Mouse (Mus musculus) urinary bladder, postnatal 14 days (tissue): ENCODE data around the gene Aldh1b1.

Source experiments
- DNase-seq: peaks from one replicate; pipeline ENCODE4 v3.0.0; 2021; ENCODE audit warnings: low spot score

The Aldh1b1 gene

DNA sequence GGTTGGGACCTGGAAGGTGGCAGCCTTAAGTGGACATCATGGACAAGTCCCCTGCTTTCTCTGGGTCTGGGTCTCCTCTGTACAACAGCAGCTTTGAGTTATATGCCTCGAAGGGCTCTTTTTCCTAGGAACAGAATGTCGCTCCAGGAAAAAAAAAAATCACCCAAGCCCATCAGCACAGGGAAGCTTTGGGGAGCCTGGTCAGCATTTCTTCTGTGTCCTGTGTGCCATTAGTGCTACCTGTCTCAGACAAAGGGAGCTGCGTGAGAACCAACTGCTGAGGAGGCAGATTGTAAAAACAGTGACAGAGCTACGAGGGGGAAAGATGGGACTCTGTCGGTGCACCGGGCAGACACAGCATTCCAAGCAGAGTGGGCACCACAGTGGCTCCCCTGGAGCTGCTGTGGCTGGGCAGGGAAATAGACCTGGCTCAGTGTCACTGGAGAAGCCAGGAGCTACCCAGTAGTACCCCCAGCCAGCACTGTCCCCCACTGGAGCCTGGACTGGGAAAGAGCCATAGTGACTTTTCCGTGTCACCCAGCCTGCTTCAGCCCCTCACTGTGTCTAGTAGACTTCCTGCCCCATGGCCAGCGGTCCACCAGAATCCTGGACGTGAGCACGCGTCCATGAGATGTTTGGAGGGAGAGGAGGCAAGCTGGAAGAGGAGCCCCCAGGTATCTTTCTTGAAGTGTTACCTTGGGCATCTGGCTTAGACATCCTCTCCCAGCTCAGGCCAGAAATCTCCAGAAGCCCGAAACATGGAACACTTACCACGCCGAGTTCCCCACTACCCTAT is 26.1 kb downstream of the Aldh1b1 start:
- DNase-seq = no peak

DNA sequence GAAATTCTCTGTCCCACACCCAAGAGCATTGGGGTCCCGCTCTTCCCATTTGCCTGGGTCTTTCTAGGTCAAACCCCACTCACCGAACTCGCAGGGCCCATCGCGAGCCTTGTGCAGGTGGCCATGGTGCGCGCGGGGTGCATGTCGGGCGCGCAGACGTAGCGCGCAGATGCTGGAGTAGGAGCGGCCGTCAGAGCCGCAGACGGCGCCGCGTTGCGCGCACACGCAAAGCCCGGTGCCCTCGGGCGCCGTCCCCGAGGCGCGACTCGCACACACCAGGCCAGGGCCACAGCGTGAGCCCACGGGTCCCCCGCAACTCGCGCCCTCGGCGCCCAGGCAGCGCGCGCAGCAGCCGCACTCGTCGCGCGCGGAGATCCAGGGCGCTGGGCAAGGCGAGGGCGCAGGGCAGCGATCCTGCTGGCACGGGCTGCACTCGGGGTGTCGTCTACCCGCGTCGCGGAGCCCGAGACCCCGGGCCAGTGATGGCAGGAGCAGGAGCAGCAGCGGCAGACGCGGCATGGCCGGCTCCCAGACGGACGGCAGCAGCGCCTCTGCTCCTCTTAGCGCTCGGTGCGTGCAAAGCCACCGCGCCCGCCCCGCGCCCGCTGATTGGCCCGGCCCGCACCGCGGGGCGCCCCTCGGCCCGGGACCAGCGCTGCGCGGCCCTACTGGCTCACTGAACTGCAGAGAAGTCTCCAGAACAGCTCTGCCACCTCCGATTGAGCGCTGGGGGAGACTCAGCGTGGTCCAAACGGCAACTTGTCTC is 27.6 kb downstream of the Aldh1b1 start, which contains the start of gene Igfbpl1:
Igfbpl1 (minus strand) TSS at position 649 of the 766 bp plus-strand sequence.
- DNase-seq = no peak

GRCm38 (mm10) chr4:45829907-45830759 is 31.3 kb downstream of the Aldh1b1 start:
- no peak for DNase-seq

GRCm38 (mm10) chr4:45831996-45832395 is 33.2 kb downstream of the Aldh1b1 start:
- no peak for DNase-seq

DNA sequence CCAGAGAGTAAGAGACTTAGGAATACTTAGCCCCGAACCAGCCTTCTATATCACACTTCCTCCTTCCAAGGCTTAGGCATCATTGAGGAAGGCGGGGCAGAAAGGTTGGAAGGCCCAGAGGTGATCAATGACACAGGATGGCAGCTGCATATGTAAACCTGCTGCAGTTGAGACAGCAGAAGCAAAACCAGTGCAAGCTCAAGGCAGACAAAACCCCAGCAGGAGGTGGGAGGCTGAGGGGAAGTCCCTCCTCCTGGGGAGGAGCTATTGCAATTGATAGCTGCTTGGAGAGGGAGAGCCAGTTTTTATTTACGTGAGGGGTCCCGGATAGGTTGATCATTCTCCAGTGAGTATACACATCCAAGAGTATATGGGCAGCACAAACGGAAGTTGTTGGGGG is 34.6 kb downstream of the Aldh1b1 start:
- no peak for DNase-seq

GRCm38 (mm10) chr4:45844355-45844754 is 45.5 kb downstream of the Aldh1b1 start:
- DNase-seq = peak; percentile 24

- no peak for DNase-seq
These were observed 47.4 kb downstream of the Aldh1b1 start for GRCm38 (mm10) chr4:45846263-45846662.

DNA sequence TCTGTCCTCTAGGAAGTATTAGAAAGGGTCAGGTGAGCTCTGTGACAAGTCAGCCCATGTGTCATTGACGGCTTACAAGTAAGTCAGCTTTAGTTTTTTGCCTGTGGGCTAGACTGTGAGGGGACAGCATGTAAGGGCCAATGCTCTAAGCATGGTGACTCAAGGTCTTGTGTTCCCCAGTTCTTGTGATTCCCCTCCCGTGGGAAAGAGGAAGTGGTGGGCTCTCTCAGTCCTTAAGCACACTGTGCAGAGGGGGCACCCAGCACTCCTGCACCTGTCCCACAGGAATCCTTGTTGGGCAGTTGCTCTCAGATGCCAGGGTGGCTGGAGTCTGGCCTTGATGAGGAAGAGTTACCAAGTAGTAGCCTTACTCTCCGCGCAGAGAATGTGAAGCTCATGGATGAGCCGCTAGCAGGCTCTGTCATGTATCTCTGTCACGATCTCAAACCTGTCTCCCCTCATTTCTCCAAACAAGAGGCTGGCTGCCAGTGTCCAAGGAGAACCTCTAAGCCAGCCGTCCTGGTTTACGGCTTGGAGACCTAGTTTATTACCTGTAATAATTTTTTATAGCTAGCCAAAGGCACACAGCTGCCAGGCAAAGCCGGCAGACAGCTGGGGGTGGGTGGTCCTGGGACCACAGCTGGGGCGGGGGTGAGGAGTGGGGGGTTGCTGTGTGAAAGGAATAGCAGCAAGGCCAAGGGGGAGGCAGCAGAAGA is 49.4 kb downstream of the Aldh1b1 start, which contains the start of gene Stra6l:
Stra6l (plus strand) TSS at position 556 of the 716 bp plus-strand sequence.
- DNase-seq = no peak

- DNase-seq = no peak
These were observed 50.0 kb downstream of the Aldh1b1 start for GRCm38 (mm10) chr4:45848825-45849156.

GRCm38 (mm10) chr4:45849419-45849818 is 50.6 kb downstream of the Aldh1b1 start:
- DNase-seq = no peak

- no peak for DNase-seq
These were observed 52.8 kb downstream of the Aldh1b1 start for GRCm38 (mm10) chr4:45851640-45852051.

GRCm38 (mm10) chr4:45853496-45854246 is 54.8 kb downstream of the Aldh1b1 start:
- no peak for DNase-seq
